Mouse (Mus musculus) central nervous system, embryonic 11.5 days (tissue): ENCODE measurements around the gene Dse. TPM values are rescaled to one million over a fixed set of nuclear protein-coding genes. Genes with fewer than 3 reads are reported as not detected.

Source experiments
- polyA plus RNA-seq: library from polyadenylated mRNA; depleted of rRNA; stranded (reverse); fragments of >200 nt; gene quantifications from 2 replicates; pipeline ENCODE4 v1.2.3, GENCODE M21; 2012; rRNA removed

Dse gene
- 11.9 and 24.6 TPM in 2 replicates for polyA plus RNA-seq

DNA sequence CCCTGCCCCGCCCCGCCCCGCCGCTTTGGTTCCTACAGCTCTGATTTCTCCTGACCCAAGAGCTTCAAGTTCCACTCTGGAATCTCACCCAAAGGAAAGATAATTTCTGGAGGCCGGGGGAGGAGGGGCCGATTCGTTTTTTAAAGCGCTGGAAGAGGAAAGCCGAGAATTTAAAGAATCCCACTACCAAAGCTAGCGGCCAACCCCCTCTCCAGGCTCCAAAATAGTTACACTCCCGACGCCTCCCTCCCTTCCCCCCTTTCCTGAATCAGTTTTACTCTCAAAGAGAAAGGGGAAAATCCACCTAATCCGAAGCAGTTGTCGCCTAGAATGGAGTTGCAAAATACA, at the start of gene Dse:
Dse (minus strand) TSS at position 213 of the 348 bp plus-strand sequence.

GRCm38 (mm10) chr10:34127392-34128378, 79.8 kb downstream of the Dse start, which contains the start of gene Calhm6:
Gene Calhm6, minus strand, starts transcription at chr10:34127984.

Other genes with a start within 250 kb of the Dse start
- gene Rwdd1, start 188.1 kb downstream of the Dse start, polyA plus RNA-seq: 99.2 and 166 TPM in 2 replicates
- not detected in 2 replicates for gene Trappc3l, start 170.1 kb downstream of the Dse start, polyA plus RNA-seq
- gene Calhm4, start 163.4 kb downstream of the Dse start, polyA plus RNA-seq: not detected in 2 replicates
- 0.13 and 0.15 TPM in 2 replicates for gene Calhm5, start 111.2 kb downstream of the Dse start, polyA plus RNA-seq
- gene Calhm6, start 79.7 kb downstream of the Dse start, polyA plus RNA-seq: 0.14 and 0.50 TPM in 2 replicates
- 38.5 and 44.3 TPM in 2 replicates for gene Tspyl1, start 74.5 kb upstream of the Dse start, polyA plus RNA-seq
- gene Tspyl4, start 89.7 kb upstream of the Dse start, polyA plus RNA-seq: 35.6 and 38.1 TPM in 2 replicates
- gene Col10a1, start 182.3 kb upstream of the Dse start, polyA plus RNA-seq: not detected in 2 replicates
- gene Nt5dc1, start 210.8 kb upstream of the Dse start, polyA plus RNA-seq: 4.1 and 4.4 TPM in 2 replicates